Mouse (Mus musculus) heart, adult 2 months (tissue): ENCODE data around the gene Rec8.

Source experiments
- CTCF ChIP-seq: fragments of 200-600 bp; IDR thresholded peaks from 2 replicates; pipeline ENCODE4 v1.8.1; 2022; ENCODE audit warnings: antibody characterized with exemption, mild to moderate bottlenecking, moderate library complexity
- EP300 ChIP-seq: fragments of 200-500 bp; IDR thresholded peaks from 2 replicates; pipeline ENCODE4 v1.6.1; 2011; ENCODE audit warnings: low read depth, low read length, control low read depth; ENCODE audit not compliant: insufficient read depth

DNA sequence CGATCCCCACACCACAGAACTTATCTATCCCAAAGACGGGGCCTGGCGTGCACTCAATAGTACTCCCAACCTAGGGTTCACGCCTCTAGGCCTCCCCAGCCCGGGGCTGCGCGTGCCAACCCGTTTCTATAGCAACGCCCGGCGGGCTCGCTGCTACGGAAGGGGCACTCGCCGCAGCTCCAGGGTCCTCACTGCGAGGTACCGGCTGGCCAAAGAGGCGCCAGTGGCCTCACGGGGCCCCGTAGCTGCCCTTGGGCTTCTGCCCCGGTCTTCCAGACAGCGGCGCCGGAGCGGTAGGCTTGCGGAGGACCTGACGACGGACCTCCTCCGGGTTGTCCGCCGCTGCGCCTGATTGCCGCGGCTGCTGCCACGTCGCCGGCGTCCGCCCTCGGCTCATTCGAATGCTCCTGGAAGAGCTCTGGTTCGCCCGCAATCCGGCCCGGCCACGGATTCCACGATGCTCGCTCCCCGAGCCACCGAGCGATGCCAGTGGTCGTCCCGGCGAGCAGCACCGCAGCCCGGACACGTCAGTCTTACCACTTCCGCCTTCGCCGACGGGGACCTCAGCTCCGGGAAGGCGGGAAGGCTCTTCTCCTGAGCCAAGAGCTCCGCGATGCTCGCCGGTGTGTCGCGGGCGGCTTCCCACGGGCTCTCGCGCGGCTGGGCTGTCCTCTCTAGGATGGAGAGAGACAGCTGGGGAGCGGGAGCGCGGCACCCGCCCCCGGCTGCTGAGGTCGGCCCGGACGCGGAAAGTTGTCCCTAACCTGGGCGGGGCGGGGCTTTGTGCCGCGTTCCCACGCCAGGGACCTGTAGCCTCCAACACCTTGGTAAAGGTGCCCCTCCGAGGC is 25.4 kb downstream of the Rec8 start, which contains the start of gene Tm9sf1:
- TF ChIP-seq CTCF (peak; percentile 27; the same call in 1 of the 2 replicates), EP300 (no peak)
